Mouse (Mus musculus) olfactory bulb, adult 2 months (tissue): Measurements from ENCODE around the gene Eloa.

Experiments
- CTCF ChIP-seq: fragments of 200-500 bp; IDR thresholded peaks from 2 replicates; pipeline ENCODE4 v1.5.1; 2012; ENCODE audit warnings: low read depth, mild to moderate bottlenecking, low read length, moderate library complexity; ENCODE audit not compliant: insufficient read depth
- POLR2A ChIP-seq: fragments of 200-500 bp; IDR thresholded peaks from 2 replicates; pipeline ENCODE4 v1.6.1; 2012; ENCODE audit warnings: mild to moderate bottlenecking, low read depth, low read length, moderate library complexity; ENCODE audit not compliant: insufficient read depth

DNA sequence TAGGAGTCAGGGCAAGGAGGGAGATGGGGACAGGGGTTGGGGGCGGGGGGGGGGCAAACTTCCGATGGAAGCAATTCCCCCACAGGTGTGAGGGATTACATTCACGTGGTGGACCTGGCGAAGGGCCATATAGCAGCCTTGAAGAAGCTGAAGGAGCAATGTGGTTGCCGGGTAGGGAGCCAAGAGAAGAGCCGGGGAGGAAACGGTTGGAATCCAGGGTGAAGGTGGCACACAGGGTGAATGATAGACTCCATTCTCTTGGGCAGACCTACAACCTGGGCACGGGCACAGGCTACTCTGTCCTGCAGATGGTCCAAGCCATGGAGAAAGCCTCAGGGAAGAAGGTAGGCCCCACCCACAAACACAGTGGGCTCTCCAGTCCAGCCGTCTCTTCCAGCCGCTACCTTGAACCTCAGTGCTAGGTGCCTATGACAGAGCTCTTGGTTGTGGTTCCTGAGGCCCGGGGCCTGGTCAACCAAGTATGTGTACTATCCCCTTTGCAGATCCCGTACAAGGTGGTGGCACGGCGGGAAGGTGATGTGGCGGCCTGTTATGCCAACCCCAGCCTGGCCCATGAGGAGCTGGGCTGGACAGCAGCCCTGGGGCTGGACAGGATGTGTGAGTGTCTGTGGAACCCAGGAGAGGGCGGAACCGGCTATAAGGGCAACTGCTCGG is 54.3 kb downstream of the Eloa start:
- TF ChIP-seq CTCF (no peak), POLR2A (no peak)
